Mouse (Mus musculus): ENCODE data around the gene Ppp1r12a. TPM values are rescaled to one million over a fixed set of nuclear protein-coding genes. Genes with fewer than 3 reads are reported as not detected.

Gene Ppp1r12a
- polyA plus RNA-seq, 1 experiment from 2014 or later = 71.1 TPM

DNA sequence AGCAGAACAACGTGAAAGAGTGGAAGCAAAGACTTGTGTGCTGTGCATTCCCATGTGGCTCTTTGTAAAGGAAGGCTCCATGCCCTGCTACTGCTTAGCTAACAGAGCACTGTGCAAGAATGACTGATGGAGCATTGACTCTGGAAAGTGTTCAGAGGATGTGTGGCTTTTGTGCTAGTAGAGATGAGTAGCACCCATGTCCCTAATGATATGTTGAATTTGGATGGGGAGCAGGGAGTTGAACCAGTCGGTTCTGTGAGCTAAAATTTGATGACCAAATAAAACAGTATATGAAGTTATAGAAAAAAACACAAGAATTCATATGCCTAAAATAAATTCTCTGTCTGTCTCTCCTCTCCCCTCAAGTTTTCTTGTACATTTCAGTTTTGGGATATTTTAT is 13.9 kb downstream of the Ppp1r12a start:
- ATAC-seq (ENCODE audit: low FRiP score, low TSS enrichment) (no peak), DNase-seq (ENCODE audit: low spot score) (no peak)
- Histone ChIP-seq H3K4me3 (ENCODE audit: low read depth, low read length) (no peak overlapping the region), H3K36me3 (ENCODE audit: control insufficient read depth, insufficient read depth, low read length) (no peaks in the 10 kb centered on the region), H3K9me3 (ENCODE audit: control insufficient read depth, low read length) (no peaks in the 10 kb centered on the region), H3K27me3 (ENCODE audit: control insufficient read depth, insufficient read depth, low read length) (no peaks in the 10 kb centered on the region), H3K9ac (ENCODE audit: low read length) (no peak overlapping the region), H3K4me1 (replicated peaks; ENCODE audit: control insufficient read depth, insufficient read depth) (0 out of 2 replicates have a peak, but pooled peaks cover 4% of the 10 kb centered on the region), H3K27ac (replicated peaks) (no peak overlapping the region), H3K4me2 (replicated peaks; ENCODE audit: low read depth) (no peak overlapping the region)
- WGBS = 58% methylated on average over 2 of the region's 2 CpGs
- TF ChIP-seq CTCF (IDR thresholded peaks at IDR 0.05; ENCODE audit: low read depth) = no peak
- TF ChIP-seq EP300 (optimal IDR thresholded peaks at IDR 0.05) = no peak

GRCm38 (mm10) chr10:108178285-108178848 is 16.4 kb downstream of the Ppp1r12a start:
- no peak overlapping the region for H3K4me3 ChIP-seq (ENCODE audit: low read depth, low read length)
- H3K36me3 ChIP-seq (ENCODE audit: control insufficient read depth, insufficient read depth, low read length) = no peaks in the 10 kb centered on the region
- no peaks in the 10 kb centered on the region for H3K27me3 ChIP-seq (ENCODE audit: control insufficient read depth, insufficient read depth, low read length)
- no peak overlapping the region for H3K4me2 ChIP-seq (replicated peaks; ENCODE audit: low read depth)
- no peak for TF ChIP-seq CTCF (IDR thresholded peaks at IDR 0.05; ENCODE audit: low read depth)
- no peak for TF ChIP-seq EP300 (optimal IDR thresholded peaks at IDR 0.05)
- no peak for ATAC-seq (ENCODE audit: low FRiP score, low TSS enrichment)
- 70% methylated on average over 6 of the region's 6 CpGs for WGBS
- no peaks in the 10 kb centered on the region for H3K4me1 ChIP-seq (replicated peaks; ENCODE audit: control insufficient read depth, insufficient read depth)
- H3K27ac ChIP-seq (replicated peaks) = no peak overlapping the region
- no peaks in the 10 kb centered on the region for H3K9me3 ChIP-seq (ENCODE audit: control insufficient read depth, low read length)
- DNase-seq (ENCODE audit: low spot score) = no peak
- no peak overlapping the region for H3K9ac ChIP-seq (ENCODE audit: low read length)

DNA sequence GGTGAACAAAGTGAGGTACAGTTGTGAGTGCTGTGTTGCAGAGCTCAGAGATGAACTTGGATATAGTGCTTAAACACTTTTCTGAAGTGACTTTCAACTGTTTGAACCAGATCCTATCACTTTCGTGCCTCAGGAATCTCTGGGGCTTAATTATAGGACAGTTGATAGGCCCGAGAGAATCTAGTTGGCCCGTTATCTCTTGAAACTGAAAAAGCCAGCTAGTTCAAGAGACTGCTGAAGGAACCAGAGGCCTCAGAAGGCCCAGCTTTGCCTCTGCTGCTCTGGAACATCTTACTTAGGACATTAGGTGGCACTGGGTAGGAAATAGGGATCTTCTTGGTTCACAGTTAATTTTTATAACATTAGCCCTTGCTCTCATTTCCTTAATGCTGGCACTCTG is 17.4 kb downstream of the Ppp1r12a start:
- ATAC-seq (ENCODE audit: low FRiP score, low TSS enrichment) = no peak
- no peak overlapping the region for H3K4me3 ChIP-seq (ENCODE audit: low read depth, low read length)
- TF ChIP-seq EP300 (optimal IDR thresholded peaks at IDR 0.05) (no peak), CTCF (IDR thresholded peaks at IDR 0.05; ENCODE audit: low read depth) (no peak)

GRCm38 (mm10) chr10:108180313-108180712 is 18.3 kb downstream of the Ppp1r12a start:
- ATAC-seq (ENCODE audit: low FRiP score, low TSS enrichment) (no peak), DNase-seq (ENCODE audit: low spot score) (no peak)
- no peaks in the 10 kb centered on the region for H3K9me3 ChIP-seq (ENCODE audit: control insufficient read depth, low read length)
- no peaks in the 10 kb centered on the region for H3K27me3 ChIP-seq (ENCODE audit: control insufficient read depth, insufficient read depth, low read length)
- TF ChIP-seq EP300 (optimal IDR thresholded peaks at IDR 0.05) (no peak), CTCF (IDR thresholded peaks at IDR 0.05; ENCODE audit: low read depth) (no peak)
- no peak overlapping the region for H3K4me3 ChIP-seq (ENCODE audit: low read depth, low read length)
- no peak overlapping the region for H3K9ac ChIP-seq (ENCODE audit: low read length)
- H3K27ac ChIP-seq (replicated peaks) = no peak overlapping the region
- H3K36me3 ChIP-seq (ENCODE audit: control insufficient read depth, insufficient read depth, low read length) = no peaks in the 10 kb centered on the region
- 73% methylated on average over 2 of the region's 2 CpGs for WGBS
- no peak overlapping the region for H3K4me2 ChIP-seq (replicated peaks; ENCODE audit: low read depth)
- no peaks in the 10 kb centered on the region for H3K4me1 ChIP-seq (replicated peaks; ENCODE audit: control insufficient read depth, insufficient read depth)

More for the DNA sequence above, 17.4 kb downstream of the Ppp1r12a start:
- Histone ChIP-seq H3K27me3 (ENCODE audit: control insufficient read depth, insufficient read depth, low read length) (no peaks in the 10 kb centered on the region), H3K4me1 (replicated peaks; ENCODE audit: control insufficient read depth, insufficient read depth) (no peaks in the 10 kb centered on the region), H3K9ac (ENCODE audit: low read length) (no peak overlapping the region), H3K27ac (replicated peaks) (no peak overlapping the region), H3K9me3 (ENCODE audit: control insufficient read depth, low read length) (no peaks in the 10 kb centered on the region), H3K36me3 (ENCODE audit: control insufficient read depth, insufficient read depth, low read length) (no peaks in the 10 kb centered on the region), H3K4me2 (replicated peaks; ENCODE audit: low read depth) (no peak overlapping the region)
- 51% methylated on average over 3 of the region's 3 CpGs for WGBS
- no peak for DNase-seq (ENCODE audit: low spot score)

GRCm38 (mm10) chr10:108181893-108182292 is 19.9 kb downstream of the Ppp1r12a start:
- WGBS = 62% methylated on average over 3 of the region's 3 CpGs
- Histone ChIP-seq H3K36me3 (ENCODE audit: control insufficient read depth, insufficient read depth, low read length) (no peaks in the 10 kb centered on the region), H3K27me3 (ENCODE audit: control insufficient read depth, insufficient read depth, low read length) (no peaks in the 10 kb centered on the region), H3K9ac (ENCODE audit: low read length) (no peak overlapping the region), H3K4me1 (replicated peaks; ENCODE audit: control insufficient read depth, insufficient read depth) (no peaks in the 10 kb centered on the region), H3K9me3 (ENCODE audit: control insufficient read depth, low read length) (no peaks in the 10 kb centered on the region), H3K4me3 (ENCODE audit: low read depth, low read length) (no peak overlapping the region), H3K27ac (replicated peaks) (no peak overlapping the region), H3K4me2 (replicated peaks; ENCODE audit: low read depth) (no peak overlapping the region)
- no peak for ATAC-seq (ENCODE audit: low FRiP score, low TSS enrichment)
- no peak for DNase-seq (ENCODE audit: low spot score)
- no peak for TF ChIP-seq EP300 (optimal IDR thresholded peaks at IDR 0.05)
- TF ChIP-seq CTCF (IDR thresholded peaks at IDR 0.05; ENCODE audit: low read depth) = no peak

- Histone ChIP-seq H3K4me1 (replicated peaks; ENCODE audit: control insufficient read depth, insufficient read depth) (no peaks in the 10 kb centered on the region), H3K4me3 (ENCODE audit: low read depth, low read length) (no peak overlapping the region), H3K27ac (replicated peaks) (no peak overlapping the region), H3K36me3 (ENCODE audit: control insufficient read depth, insufficient read depth, low read length) (no peaks in the 10 kb centered on the region), H3K27me3 (ENCODE audit: control insufficient read depth, insufficient read depth, low read length) (no peaks in the 10 kb centered on the region), H3K9ac (ENCODE audit: low read length) (no peak overlapping the region), H3K4me2 (replicated peaks; ENCODE audit: low read depth) (no peak overlapping the region), H3K9me3 (ENCODE audit: control insufficient read depth, low read length) (no peaks in the 10 kb centered on the region)
- TF ChIP-seq EP300 (optimal IDR thresholded peaks at IDR 0.05) (no peak), CTCF (IDR thresholded peaks at IDR 0.05; ENCODE audit: low read depth) (no peak)
- DNase-seq (ENCODE audit: low spot score) (no peak), ATAC-seq (ENCODE audit: low FRiP score, low TSS enrichment) (no peak)
- 70% methylated on average over 4 of the region's 4 CpGs for WGBS
These were observed 20.4 kb downstream of the Ppp1r12a start for GRCm38 (mm10) chr10:108182386-108182785.
